Mouse (Mus musculus): Measurements from ENCODE around the gene Ecm1.

DNA sequence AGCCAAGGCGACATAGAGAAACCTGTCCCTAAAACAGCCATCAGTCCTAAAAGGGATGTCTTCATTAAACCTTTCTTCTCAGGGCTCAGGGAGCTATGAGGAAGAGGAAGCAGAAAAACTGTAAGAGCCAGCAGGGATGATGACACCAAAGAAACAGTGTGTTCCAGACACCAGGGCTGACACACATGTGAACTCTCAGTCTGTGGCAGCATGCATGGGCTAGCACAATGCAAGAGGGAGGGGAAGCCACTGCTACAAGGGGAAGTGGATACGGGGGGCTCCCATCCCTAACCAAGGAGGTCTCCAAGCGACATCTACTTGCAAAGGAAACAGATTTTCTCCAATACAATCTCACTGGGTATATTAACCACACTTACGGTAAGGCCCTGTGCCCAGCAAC, 33.1 kb downstream of the Ecm1 start:
- TF ChIP-seq CTCF (IDR thresholded peaks at IDR 0.05; ENCODE audit: low read depth) (no peak), EP300 (optimal IDR thresholded peaks at IDR 0.05) (no peak)

Measured in stomach, postnatal 0 days (tissue).